Mouse (Mus musculus) C2C12 (cell line): Measurements from ENCODE around the gene Lyrm2.

Experiments used
- CEBPB ChIP-seq: IDR thresholded peaks from one replicate; pipeline ENCODE4 v1.6.1; 2011; ENCODE audit warnings: low read depth, mild to moderate bottlenecking, control low read depth, moderate library complexity
- CTCF ChIP-seq: IDR thresholded peaks from one replicate; pipeline ENCODE4 v1.5.1; 2011; ENCODE audit not compliant: control insufficient read depth, insufficient read depth, insufficient read length
- MAX ChIP-seq: IDR thresholded peaks from one replicate; pipeline ENCODE4 v1.6.1; 2011; ENCODE audit warnings: mild to moderate bottlenecking, control low read depth
- MYOG ChIP-seq: IDR thresholded peaks from one replicate; pipeline ENCODE4 v1.6.1; 2011; ENCODE audit not compliant: control insufficient read depth, insufficient read length; ENCODE audit errors: extremely low read depth
- USF1 ChIP-seq: IDR thresholded peaks from one replicate; pipeline ENCODE4 v1.6.1; 2011; ENCODE audit warnings: low read depth, mild to moderate bottlenecking, control low read depth, moderate library complexity

DNA sequence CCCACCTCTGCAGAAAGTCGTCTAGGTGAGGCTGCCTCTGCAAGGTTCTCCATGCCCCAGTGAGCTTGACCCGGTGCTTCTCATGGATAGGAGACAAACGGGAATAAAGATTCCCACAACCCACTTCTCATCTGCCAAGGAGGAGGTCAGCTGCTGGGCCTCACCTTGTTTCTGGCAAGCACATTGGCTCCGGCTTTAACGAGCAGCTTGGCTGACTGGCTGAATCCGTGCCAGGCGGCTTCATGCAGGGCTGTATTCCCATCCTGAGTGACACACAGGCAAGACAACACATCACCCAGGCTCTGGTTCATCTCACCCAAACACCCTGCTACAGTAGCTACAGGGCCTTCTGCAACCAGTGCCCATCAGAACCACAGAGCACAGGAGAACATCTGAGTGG, 26.9 kb downstream of the Lyrm2 start:
- TF ChIP-seq MAX = no peak
- TF ChIP-seq CTCF = no peak
- TF ChIP-seq USF1 = no peak
- no peak for TF ChIP-seq MYOG
- no peak for TF ChIP-seq CEBPB
